Mouse (Mus musculus): ENCODE measurements around the gene Nosip.

The Nosip gene

GRCm38 (mm10) chr7:45098541-45099240 is 36.5 kb downstream of the Nosip start:
- CTCF ChIA-PET, result interaction anchor here in 3 of 4 experiments (0.6 to 1.2 kb wide), 8 partner anchors 8 to 45 kb away, joined by 3 to 7 read pairs (median 3); no protein-coding TSS in a partner anchor
- POLR2A ChIA-PET, result interaction anchor here (0.6 to 18.8 kb wide), 18 partner anchors 8 to 302 kb away, joined by 3 to 368 read pairs (median 4); partner anchors contain the start of genes Fcgrt (in 1 of the 4), Prmt1 (in 1 of the 4), Rpl13a (in 1 of the 4) and Rps11 (in 1 of the 4)

- POLR2A ChIA-PET, result interaction anchor here in 2 of 4 experiments (0.9 to 18.8 kb wide), 11 partner anchors 8 to 114 kb away, joined by 3 to 368 read pairs (median 4); partner anchors contain the start of genes Prmt1 (in 2 of the 2), Aldh16a1 (in 1 of the 2), Fcgrt (in 1 of the 2) and Rcn3 (in 1 of the 2)
These were observed 37.8 kb downstream of the Nosip start for GRCm38 (mm10) chr7:45100046-45100445.

DNA sequence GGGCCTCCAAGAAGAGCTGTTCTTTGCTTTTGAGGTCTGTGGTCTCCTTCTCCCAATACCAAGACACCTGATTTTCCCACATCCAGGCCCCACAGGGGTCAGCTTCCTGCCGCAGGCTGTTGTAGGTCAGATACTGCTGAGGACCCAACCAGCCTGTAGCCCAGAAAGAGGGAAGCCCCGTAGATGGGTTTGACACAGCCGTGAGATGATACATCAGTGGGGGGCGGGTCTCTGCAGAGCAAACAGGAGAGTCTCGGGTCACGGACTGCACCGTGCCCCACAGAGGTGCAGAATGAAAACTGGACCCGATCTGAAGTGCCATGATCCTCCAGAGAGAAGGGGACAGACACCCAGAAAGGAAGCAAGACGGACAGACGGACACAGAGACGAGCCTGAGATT is 40.2 kb downstream of the Nosip start:
- ChIA-PET CTCF (interaction anchor here in 1 of 4 experiments (1.0 kb wide), 1 partner anchor 10 kb away, joined by 3 read pairs; the partner anchor contains the start of gene Rcn3), POLR2A (interaction anchor here in 3 of 4 experiments (0.5 to 18.8 kb wide), 10 partner anchors 6 to 231 kb away, joined by 3 to 368 read pairs (median 5); partner anchors contain the start of genes Fcgrt (in 1 of the 3), Rcn3 (in 1 of the 3), Rpl13a (in 1 of the 3) and Rps11 (in 1 of the 3))

More at GRCm38 (mm10) chr7:45100046-45100445, 37.8 kb downstream of the Nosip start:
- CTCF ChIA-PET, result interaction anchor here in 2 of 4 experiments (0.7 to 1.2 kb wide), 3 partner anchors 10 to 35 kb away, joined by 3 to 10 read pairs (median 5); no protein-coding TSS in a partner anchor

DNA sequence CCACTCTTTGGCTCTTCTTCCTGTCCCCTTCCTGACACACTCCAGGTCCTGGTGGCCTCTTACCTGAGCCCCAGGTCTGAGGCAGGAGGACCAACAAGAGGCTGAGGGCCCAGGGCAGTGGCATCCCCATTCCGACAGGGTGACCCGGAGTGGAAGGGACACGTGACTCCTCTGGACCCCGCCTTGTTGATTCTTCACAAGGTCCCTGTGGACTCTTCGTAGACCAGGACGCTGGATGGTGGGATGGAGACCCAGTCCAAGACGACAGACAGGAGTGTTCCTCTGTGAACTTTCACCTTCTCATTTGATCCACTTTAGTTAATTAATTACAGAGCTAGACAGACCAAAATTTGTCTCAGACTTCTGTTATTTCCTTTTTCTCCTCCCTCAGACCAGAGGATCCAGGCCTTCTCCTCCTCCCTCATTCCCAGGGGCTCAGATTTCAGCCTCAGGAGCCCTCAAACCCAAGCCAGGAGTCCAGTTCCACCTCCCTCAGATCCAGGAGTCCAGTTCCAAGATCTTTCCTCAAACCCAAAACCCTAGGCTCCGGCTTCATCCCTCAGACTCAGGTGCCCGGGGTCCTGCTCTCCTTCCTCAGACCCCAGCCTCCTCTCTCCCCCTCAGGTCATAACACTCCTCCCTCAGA is 40.8 kb downstream of the Nosip start:
- ChIA-PET POLR2A (interaction anchor here in 3 of 4 experiments (0.5 to 18.8 kb wide), 35 partner anchors 8 to 264 kb away, joined by 3 to 596 read pairs (median 5); partner anchors contain the start of genes Rcn3 (in 3 of the 3), Aldh16a1 (in 2 of the 3), Pih1d1 (in 2 of the 3) and Rpl13a (in 2 of the 3)), CTCF (interaction anchor here in 3 of 4 experiments (0.5 to 1.9 kb wide), 10 partner anchors 11 to 133 kb away, joined by 3 to 8 read pairs (median 4); partner anchors contain the start of genes Flt3l (in 1 of the 3), Gm45713 (in 1 of the 3) and Rcn3 (in 1 of the 3))

GRCm38 (mm10) chr7:45103652-45104180 is 41.5 kb downstream of the Nosip start, which contains the start of gene Fcgrt:
Gene Fcgrt (minus strand): TSS chr7:45103851.
- POLR2A ChIA-PET, result interaction anchor here in 3 of 4 experiments (0.6 to 15.2 kb wide), 35 partner anchors 8 to 263 kb away, joined by 3 to 596 read pairs (median 5); partner anchors contain the start of genes Rcn3 (in 3 of the 3), Aldh16a1 (in 2 of the 3), Pih1d1 (in 2 of the 3) and Rpl13a (in 2 of the 3)

DNA sequence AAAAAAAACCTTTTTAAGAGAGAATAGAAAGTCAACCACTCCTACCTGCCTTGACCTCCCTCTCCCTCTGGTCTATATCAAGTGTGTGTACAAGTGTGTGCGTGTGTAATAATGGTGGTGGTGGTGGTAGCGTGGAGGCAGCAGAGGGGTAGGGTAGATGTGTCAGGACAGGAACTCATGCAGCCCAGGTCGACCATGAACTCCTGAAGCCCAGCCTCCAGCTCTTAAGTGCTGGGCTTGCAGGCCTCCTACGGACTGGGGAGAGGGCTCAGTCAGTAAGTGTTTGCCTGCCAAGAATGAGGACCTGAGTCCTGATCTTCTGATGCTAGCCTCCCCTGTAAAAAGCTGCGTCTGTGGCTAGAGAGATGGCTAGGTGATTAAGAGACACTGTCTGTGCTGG is 42.7 kb downstream of the Nosip start:
- ChIA-PET POLR2A (interaction anchor here in 3 of 4 experiments (0.5 to 15.2 kb wide), 21 partner anchors 9 to 455 kb away, joined by 3 to 596 read pairs (median 7); partner anchors contain the start of genes Rcn3 (in 3 of the 3), Aldh16a1 (in 2 of the 3), Pih1d1 (in 2 of the 3) and Rpl13a (in 2 of the 3)), CTCF (interaction anchor here in 1 of 4 experiments (1.2 to 2.9 kb wide), 3 partner anchors 23 to 37 kb away, joined by 3 to 16 read pairs (median 8); no protein-coding TSS in a partner anchor)

More at GRCm38 (mm10) chr7:45103652-45104180, 41.5 kb downstream of the Nosip start, which contains the start of gene Fcgrt:
- CTCF ChIA-PET, result interaction anchor here in 3 of 4 experiments (0.5 to 1.9 kb wide), 10 partner anchors 17 to 180 kb away, joined by 3 to 8 read pairs (median 4); partner anchors contain the start of genes Flt3l (in 1 of the 3) and Gm45713 (in 1 of the 3)

DNA sequence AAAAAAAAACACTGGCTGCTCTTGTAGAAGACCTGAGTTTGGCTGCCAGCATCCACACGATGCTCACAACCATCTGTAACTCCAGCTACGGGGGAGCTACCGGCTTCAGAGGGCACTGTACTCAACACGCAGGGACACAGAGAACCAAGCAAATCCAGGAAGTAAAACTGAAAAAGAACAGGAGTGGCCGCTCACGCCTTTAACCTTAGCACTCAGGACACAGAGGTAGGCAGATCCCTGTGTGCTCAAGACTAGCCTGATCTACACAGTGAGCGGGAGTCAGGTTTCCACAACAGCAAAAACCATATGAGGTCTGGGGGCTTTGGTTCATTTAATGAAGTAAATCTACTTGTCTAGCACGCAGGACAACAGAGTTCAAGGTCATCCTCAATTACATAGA is 43.3 kb downstream of the Nosip start:
- CTCF ChIA-PET, result interaction anchor here in 1 of 4 experiments (0.7 to 2.9 kb wide), 4 partner anchors 24 to 192 kb away, joined by 3 to 16 read pairs (median 5); partner anchors contain the start of genes Flt3l and Gm45713

DNA sequence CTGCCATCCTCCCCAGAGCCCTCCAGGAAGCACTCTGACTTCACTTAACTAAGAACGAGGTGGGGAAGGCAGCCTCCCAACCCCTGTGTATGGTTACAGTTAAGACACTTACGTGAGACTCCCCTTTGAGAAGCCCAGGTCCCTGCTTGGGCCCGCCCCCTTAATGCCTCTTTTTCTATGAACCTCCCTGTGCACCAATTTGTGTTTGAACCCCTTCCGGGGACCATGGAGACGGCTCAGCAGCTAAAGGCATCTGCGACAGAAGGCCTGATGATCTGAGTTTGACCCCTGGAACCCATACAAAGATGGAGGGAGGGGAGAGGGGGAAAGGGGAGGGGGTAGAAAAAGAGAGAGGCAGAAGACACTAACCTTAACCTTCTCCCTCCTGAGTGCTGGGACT is 44.2 kb downstream of the Nosip start:
- ChIA-PET POLR2A (interaction anchor here (0.6 to 15.2 kb wide), 27 partner anchors 8 to 559 kb away, joined by 3 to 596 read pairs (median 5); partner anchors contain the start of genes Aldh16a1 (in 2 of the 4), Rcn3 (in 2 of the 4), Rpl13a (in 2 of the 4) and Rps11 (in 2 of the 4)), CTCF (interaction anchor here (0.6 to 2.9 kb wide), 9 partner anchors 21 to 396 kb away, joined by 3 to 16 read pairs (median 4); partner anchors contain the start of genes Aldh16a1 (in 1 of the 4), Flt3l (in 1 of the 4) and Gm45713 (in 1 of the 4))

More for the DNA sequence above, 43.3 kb downstream of the Nosip start:
- POLR2A ChIA-PET, result interaction anchor here (0.6 to 15.2 kb wide), 22 partner anchors 7 to 454 kb away, joined by 3 to 596 read pairs (median 6); partner anchors contain the start of genes Aldh16a1 (in 2 of the 4), Pih1d1 (in 2 of the 4), Rcn3 (in 2 of the 4) and Rpl13a (in 2 of the 4)

GRCm38 (mm10) chr7:45107052-45107645 is 44.9 kb downstream of the Nosip start:
- CTCF ChIA-PET, result interaction anchor here in 3 of 4 experiments (0.6 to 2.9 kb wide), 15 partner anchors 8 to 860 kb away, joined by 3 to 16 read pairs (median 4); partner anchors contain the start of genes Aldh16a1 (in 1 of the 3), Flt3l (in 1 of the 3), Gm45713 (in 1 of the 3) and Rcn3 (in 1 of the 3)

GRCm38 (mm10) chr7:45110089-45110488 is 47.9 kb downstream of the Nosip start:
- POLR2A ChIA-PET, result interaction anchor here (0.7 to 15.2 kb wide), 17 partner anchors 10 to 93 kb away, joined by 3 to 596 read pairs (median 6); partner anchors contain the start of genes Rcn3 (in 3 of the 4), Rpl13a (in 2 of the 4), Rps11 (in 2 of the 4) and Aldh16a1 (in 1 of the 4)
- CTCF ChIA-PET, result interaction anchor here in 1 of 4 experiments (0.6 to 1.0 kb wide), 3 partner anchors 42 to 805 kb away, joined by 3 to 5 read pairs (median 3); no protein-coding TSS in a partner anchor

More at GRCm38 (mm10) chr7:45107052-45107645, 44.9 kb downstream of the Nosip start:
- POLR2A ChIA-PET, result interaction anchor here (0.6 to 15.2 kb wide), 36 partner anchors 8 to 1394 kb away, joined by 3 to 596 read pairs (median 4); partner anchors contain the start of genes Rcn3 (in 3 of the 4), Aldh16a1 (in 2 of the 4), Rpl13a (in 2 of the 4) and Rps11 (in 2 of the 4)

DNA sequence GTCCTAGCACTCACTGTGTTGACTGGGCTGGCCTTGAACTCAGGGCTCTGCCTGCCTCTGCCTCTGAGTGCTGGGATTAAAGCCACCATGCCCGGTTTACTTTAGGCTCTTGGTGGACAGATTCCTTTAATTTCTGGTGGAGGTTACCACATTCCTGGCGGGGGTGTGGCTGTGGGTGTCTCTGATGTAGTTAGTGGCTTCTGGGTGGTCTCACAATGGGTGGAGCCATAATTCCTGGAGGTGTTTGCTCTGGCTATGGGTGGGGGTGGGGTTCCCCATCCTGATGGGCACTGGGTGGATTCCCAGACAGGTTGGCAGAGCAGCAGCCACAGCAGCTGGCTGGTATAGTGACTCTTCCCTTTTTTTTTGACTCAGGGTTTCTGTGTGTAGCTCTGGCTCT is 49.7 kb downstream of the Nosip start:
- POLR2A ChIA-PET, result interaction anchor here (0.6 to 15.2 kb wide), 31 partner anchors 8 to 231 kb away, joined by 3 to 596 read pairs (median 4); partner anchors contain the start of genes Fcgrt (in 3 of the 4), Rpl13a (in 3 of the 4), Rps11 (in 2 of the 4) and Aldh16a1 (in 1 of the 4)
- CTCF ChIA-PET, result interaction anchor here in 3 of 4 experiments (1.1 to 1.6 kb wide), 3 partner anchors 9 to 849 kb away, joined by 3 to 4 read pairs (median 3); no protein-coding TSS in a partner anchor

- ChIA-PET POLR2A (interaction anchor here (0.5 to 15.2 kb wide), 23 partner anchors 8 to 347 kb away, joined by 3 to 596 read pairs (median 4); partner anchors contain the start of genes Fcgrt (in 3 of the 4), Rpl13a (in 2 of the 4), Rps11 (in 2 of the 4) and Aldh16a1 (in 1 of the 4)), CTCF (interaction anchor here in 2 of 4 experiments (0.6 to 1.6 kb wide), 3 partner anchors 9 to 850 kb away, joined by 3 to 4 read pairs (median 3); no protein-coding TSS in a partner anchor)
These were observed 50.3 kb downstream of the Nosip start for GRCm38 (mm10) chr7:45112529-45112928.

DNA sequence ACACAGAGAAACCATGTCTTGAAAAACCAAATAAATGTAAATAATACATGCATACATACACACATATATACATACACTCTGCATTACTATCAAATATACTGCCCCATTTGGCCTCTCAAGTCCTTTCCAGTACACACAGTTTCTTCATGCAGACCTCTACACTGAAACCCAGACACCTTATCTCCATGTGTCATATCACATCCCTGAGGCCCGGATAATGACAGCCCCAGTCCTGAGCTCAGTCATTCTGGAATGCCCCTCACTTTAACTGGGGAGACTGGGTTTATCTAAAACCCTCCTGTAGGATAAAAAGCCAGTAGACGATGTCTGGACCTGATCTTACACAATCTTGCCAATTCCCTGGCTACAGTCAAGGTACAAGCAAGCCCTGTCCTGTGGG is 51.2 kb downstream of the Nosip start:
- POLR2A ChIA-PET, result interaction anchor here (0.6 to 15.2 kb wide), 26 partner anchors 7 to 455 kb away, joined by 3 to 596 read pairs (median 4); partner anchors contain the start of genes Fcgrt (in 3 of the 4), Rps11 (in 3 of the 4), Aldh16a1 (in 2 of the 4) and Pih1d1 (in 2 of the 4)

GRCm38 (mm10) chr7:45117566-45117965 is 55.3 kb downstream of the Nosip start:
- ChIA-PET CTCF (no interaction called here), POLR2A (interaction anchor here (0.6 to 16.5 kb wide), 28 partner anchors 8 to 244 kb away, joined by 3 to 596 read pairs (median 5); partner anchors contain the start of genes Fcgrt (in 3 of the 4), Rpl13a (in 3 of the 4), Rcn3 (in 2 of the 4) and Ccdc155 (in 1 of the 4))

More for the DNA sequence above, 51.2 kb downstream of the Nosip start:
- CTCF ChIA-PET, result interaction anchor here in 2 of 4 experiments (0.6 to 1.6 kb wide), 4 partner anchors 8 to 85 kb away, joined by 3 to 6 read pairs (median 4); partner anchors contain the start of genes Aldh16a1 (in 1 of the 2) and Pih1d1 (in 1 of the 2)

DNA sequence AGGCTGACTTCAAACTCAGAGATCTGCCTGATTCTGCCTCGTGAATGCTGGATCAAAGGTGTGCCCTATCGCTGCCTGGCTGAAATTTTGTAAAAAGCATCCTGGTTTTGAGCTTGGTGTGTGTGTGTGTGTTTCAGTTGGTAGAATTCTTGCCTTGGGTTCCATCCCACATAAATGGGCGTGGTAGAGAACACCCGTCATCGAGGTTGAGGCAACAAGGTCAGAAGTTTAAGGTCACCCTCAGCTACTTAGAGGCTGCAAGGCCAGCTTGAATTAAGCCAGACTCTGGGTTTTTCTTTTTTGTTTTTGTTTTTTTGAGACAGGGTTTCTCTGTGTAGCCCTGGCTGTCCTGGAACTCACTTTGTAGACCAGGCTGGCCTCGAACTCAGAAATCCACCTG is 56.1 kb downstream of the Nosip start:
- ChIA-PET CTCF (interaction anchor here in 1 of 4 experiments (1.3 kb wide), 1 partner anchor 44 kb away, joined by 3 read pairs; no protein-coding TSS in a partner anchor), POLR2A (interaction anchor here (0.6 to 16.5 kb wide), 34 partner anchors 7 to 579 kb away, joined by 3 to 596 read pairs (median 4); partner anchors contain the start of genes Fcgrt (in 3 of the 4), Rpl13a (in 3 of the 4), Rcn3 (in 2 of the 4) and Aldh16a1 (in 1 of the 4))

Measured in embryonic stem cell, embryonic (primary cell).